Mouse (Mus musculus) liver, embryonic 12.5 days (tissue): ENCODE results near the gene Irf9. TPM values are rescaled to one million over a fixed set of nuclear protein-coding genes. Genes with fewer than 3 reads are reported as not detected.
A peak's percentile ranks its signal among the peaks of the same experiment; 100 is the strongest.

Source experiments
- ATAC-seq: fragments of 200-750 bp; cut with Nextera tagmentation; 2 replicates; pipeline ENCODE4 v1.8.0; 2017; ENCODE audit warnings: moderate number of reproducible peaks, mild to moderate bottlenecking, moderate library complexity
- H3K27ac ChIP-seq: fragments of 300-500 bp; sonication (generic); 2 replicates; pipeline ENCODE4 v1.5.1; 2016; ENCODE audit warnings: mild to moderate bottlenecking
- H3K27me3 ChIP-seq: fragments of 300-500 bp; sonication (generic); replicated peaks from 2 replicates; pipeline ENCODE4 v1.6.1; 2016; ENCODE audit warnings: mild to moderate bottlenecking, moderate library complexity
- H3K36me3 ChIP-seq: fragments of 300-500 bp; sonication (generic); 2 replicates; pipeline ENCODE4 v1.6.1; 2016; ENCODE audit warnings: mild to moderate bottlenecking, moderate library complexity
- H3K4me1 ChIP-seq: fragments of 300-500 bp; sonication (generic); 2 replicates; pipeline ENCODE4 v1.6.1; 2016
- H3K4me2 ChIP-seq: fragments of 300-500 bp; sonication (generic); 2 replicates; pipeline ENCODE4 v1.6.1; 2016; ENCODE audit warnings: mild to moderate bottlenecking, moderate library complexity
- H3K4me3 ChIP-seq: fragments of 300-500 bp; sonication (generic); 2 replicates; pipeline ENCODE4 v1.5.1; 2016; ENCODE audit warnings: mild to moderate bottlenecking, moderate library complexity
- H3K9ac ChIP-seq: fragments of 300-500 bp; sonication (generic); 2 replicates; pipeline ENCODE4 v1.6.1; 2016; ENCODE audit warnings: mild to moderate bottlenecking, moderate library complexity
- H3K9me3 ChIP-seq: fragments of 300-500 bp; sonication (generic); replicated peaks from 2 replicates; pipeline ENCODE4 v1.6.1; 2016; ENCODE audit warnings: mild to moderate bottlenecking, moderate library complexity
- WGBS: fragments of 180-500 bp; shearing (Covaris S2); methylation state at CpG from one replicate; pipeline ENCODE4 v1.1.7; 2016; ENCODE audit not compliant: insufficient replicate concordance; 5-methylcytosine and 5-hydroxymethylcytosine counted together
- polyA plus RNA-seq: library from polyadenylated mRNA; unstranded; fragments of >200 nt; fragmentation: Nextera tagmentation; extraction: Ambion mirVana; gene quantifications from 2 replicates; pipeline ENCODE4 v1.2.1, GENCODE M21; 2016

Irf9 gene
- polyA plus RNA-seq, 1 experiment from 2014 or later, result 15.3 TPM

DNA sequence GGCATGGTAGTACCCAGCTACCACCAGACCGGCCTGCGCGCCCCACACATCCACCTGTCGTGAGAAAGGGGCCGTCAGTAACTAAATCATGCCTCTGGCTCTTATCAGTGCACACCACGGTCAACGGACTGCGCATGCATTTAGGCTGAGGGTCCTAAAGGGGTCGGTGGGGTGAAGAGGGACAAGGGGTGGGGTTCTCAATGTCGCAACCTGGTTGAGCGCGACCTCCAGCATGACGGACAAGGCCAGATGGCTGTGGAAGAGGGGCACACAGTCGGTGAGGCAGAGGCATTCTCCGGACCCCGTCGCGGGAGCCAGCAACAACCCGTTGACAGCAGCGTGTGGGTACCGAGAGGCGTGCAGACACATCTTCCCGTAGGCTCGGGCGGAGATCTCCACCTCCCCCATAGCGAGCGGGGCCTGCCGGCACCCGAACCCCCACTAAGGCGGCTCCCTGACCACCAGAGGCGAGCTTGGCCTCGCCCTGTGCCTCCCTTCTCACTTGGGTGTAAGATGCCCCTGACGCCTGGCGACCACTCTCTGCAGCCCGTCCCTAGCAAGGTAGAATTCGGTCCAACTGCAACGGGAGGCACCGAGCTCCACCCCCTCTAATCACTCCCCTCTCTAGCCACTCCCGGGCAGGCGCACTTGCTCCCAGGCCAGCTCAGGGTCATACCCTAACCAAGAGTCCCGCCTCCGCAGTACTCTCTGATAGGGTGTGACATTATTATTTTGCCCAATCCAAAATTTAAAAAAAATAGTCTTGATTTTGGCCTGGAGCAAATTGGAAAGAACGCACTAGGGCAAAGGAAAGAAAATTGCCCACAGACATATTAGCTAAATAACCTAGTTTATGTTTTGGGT is 18.4 kb upstream of the Irf9 start, which contains the start of gene Emc9:
Gene Emc9, minus strand, starts transcription at position 601 of the 864 bp plus-strand sequence.
- 2% methylated on average over 43 of the region's 43 CpGs for WGBS
- H3K4me2 ChIP-seq, result peak within 1 kb of the TSS; percentile 99
- no peaks in the 10 kb centered on the region for H3K9me3 ChIP-seq
- peak within 1 kb of the TSS; percentile 97 for H3K27ac ChIP-seq
- peaks cover 54% of the 10 kb centered on the region for H3K36me3 ChIP-seq
- peak; percentile 95 for ATAC-seq
- peak within 1 kb of the TSS; percentile 79 for H3K9ac ChIP-seq
- H3K4me3 ChIP-seq, result peak within 1 kb of the TSS; percentile 80
- no peaks in the 10 kb centered on the region for H3K27me3 ChIP-seq
- peaks cover 77% of the 10 kb centered on the region for H3K4me1 ChIP-seq

GRCm38 (mm10) chr14:55585566-55585960 is 17.8 kb upstream of the Irf9 start:
- Histone ChIP-seq H3K4me1 (peaks cover 80% of the 10 kb centered on the region), H3K4me2 (peak overlapping the region; percentile 99), H3K36me3 (peaks cover 48% of the 10 kb centered on the region), H3K27me3 (no peaks in the 10 kb centered on the region), H3K9me3 (no peaks in the 10 kb centered on the region), H3K27ac (peak overlapping the region; percentile 97), H3K9ac (peak overlapping the region; percentile 79), H3K4me3 (peak overlapping the region; percentile 80)
- 17% methylated on average over 6 of the region's 6 CpGs for WGBS
- ATAC-seq, result peak; percentile 68

DNA sequence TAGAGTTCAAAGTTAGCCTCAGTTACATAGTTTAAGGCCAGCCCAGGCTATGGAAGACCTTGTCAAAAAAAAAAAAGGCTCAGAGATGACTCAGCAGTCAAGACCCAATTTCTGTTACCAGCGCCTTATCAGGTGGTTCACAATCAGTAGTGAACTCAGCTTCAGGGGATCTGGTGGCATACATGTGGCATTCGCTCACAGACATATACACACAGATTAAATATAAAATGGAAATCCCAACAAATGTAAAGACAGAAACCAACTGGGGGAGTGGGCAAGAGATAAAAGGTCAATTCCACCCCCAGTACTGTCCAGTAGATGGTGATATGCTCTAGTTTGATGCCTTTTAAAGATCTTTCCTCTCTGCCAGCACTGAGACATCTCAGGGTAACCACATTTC is 17.2 kb upstream of the Irf9 start:
- Histone ChIP-seq H3K4me2 (peak overlapping the region; percentile 99), H3K4me3 (peak overlapping the region; percentile 80), H3K27ac (peak overlapping the region; percentile 97), H3K36me3 (peaks cover 42% of the 10 kb centered on the region), H3K27me3 (no peaks in the 10 kb centered on the region), H3K9ac (peak overlapping the region; percentile 79), H3K9me3 (no peaks in the 10 kb centered on the region), H3K4me1 (peaks cover 80% of the 10 kb centered on the region)
- 18% methylated on average over 2 of the region's 2 CpGs for WGBS
- ATAC-seq, result peak; percentile 54

GRCm38 (mm10) chr14:55589271-55589670 is 14.1 kb upstream of the Irf9 start:
- H3K4me3 ChIP-seq, result no peak overlapping the region
- H3K36me3 ChIP-seq, result peaks cover 35% of the 10 kb centered on the region
- H3K27me3 ChIP-seq, result no peaks in the 10 kb centered on the region
- no peak overlapping the region; the same call in 1 of the 2 replicates for H3K27ac ChIP-seq
- 89% methylated on average over 5 of the region's 5 CpGs for WGBS
- H3K9me3 ChIP-seq, result no peaks in the 10 kb centered on the region
- peaks cover 80% of the 10 kb centered on the region for H3K4me1 ChIP-seq
- H3K9ac ChIP-seq, result no peak overlapping the region
- ATAC-seq, result no peak
- peak overlapping the region; percentile 93; the same call in 1 of the 2 replicates for H3K4me2 ChIP-seq

DNA sequence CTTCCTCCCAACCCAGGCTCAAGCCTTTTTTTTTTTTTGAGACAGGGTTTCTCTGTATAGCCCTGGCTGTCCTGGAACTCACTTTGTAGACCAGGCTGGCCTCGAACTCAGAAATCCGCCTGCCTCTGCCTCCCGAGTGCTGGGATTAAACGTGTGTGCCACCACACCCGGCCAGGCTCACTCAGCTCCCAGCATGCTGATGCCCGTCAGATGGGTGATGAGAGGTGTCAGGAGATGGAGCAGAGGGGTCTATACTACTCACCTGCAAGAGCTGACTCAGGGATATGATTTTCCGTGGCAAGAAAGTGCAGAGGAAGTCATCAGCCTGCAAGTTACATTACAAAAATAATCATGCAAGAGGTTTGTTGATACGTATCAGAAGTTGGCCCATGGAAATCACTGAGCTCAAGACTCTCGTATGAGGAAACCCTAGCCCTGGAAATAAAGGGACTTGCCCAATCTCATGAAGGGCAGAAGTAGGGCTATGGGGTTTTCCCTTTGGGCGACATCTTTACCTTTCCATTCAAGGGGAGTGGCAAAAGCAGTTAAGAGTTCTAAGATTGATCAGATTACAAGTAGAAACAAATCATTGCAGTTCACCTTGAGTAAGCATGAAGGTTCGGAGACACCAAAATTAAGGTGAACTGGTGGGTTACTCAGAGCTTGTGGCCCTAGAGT is 13.5 kb upstream of the Irf9 start:
- H3K9me3 ChIP-seq, result no peaks in the 10 kb centered on the region
- peak overlapping the region; percentile 92 for H3K9ac ChIP-seq
- peaks cover 42% of the 10 kb centered on the region for H3K36me3 ChIP-seq
- whole genome bisulfite sequencing, result 71% methylated on average over 11 of the region's 11 CpGs
- no peaks in the 10 kb centered on the region for H3K27me3 ChIP-seq
- H3K4me1 ChIP-seq, result peaks cover 74% of the 10 kb centered on the region
- peak overlapping the region; percentile 93 for H3K4me2 ChIP-seq
- ATAC-seq, result no peak
- peak overlapping the region; percentile 82 for H3K4me3 ChIP-seq
- H3K27ac ChIP-seq, result peak overlapping the region; percentile 94

- Histone ChIP-seq H3K4me3 (peak within 1 kb of the TSS; percentile 82), H3K27ac (peak within 1 kb of the TSS; percentile 94), H3K4me1 (peaks cover 66% of the 10 kb centered on the region), H3K4me2 (peak within 1 kb of the TSS; percentile 93), H3K9me3 (no peaks in the 10 kb centered on the region), H3K9ac (peak within 1 kb of the TSS; percentile 92), H3K36me3 (peaks cover 51% of the 10 kb centered on the region), H3K27me3 (no peaks in the 10 kb centered on the region)
- WGBS, result under 1% methylated on average over 22 of the region's 22 CpGs
- peak; percentile 86 for ATAC-seq
Observed at GRCm38 (mm10) chr14:55590748-55591330, 12.5 kb upstream of the Irf9 start, which contains the start of gene Psme2. Gene Psme2, minus strand, starts transcription at chr14:55591113.

GRCm38 (mm10) chr14:55591331-55591891 is 12.0 kb upstream of the Irf9 start, which contains the start of gene Rnf31:
Gene Rnf31, plus strand, starts transcription at chr14:55591708.
- peak within 1 kb of the TSS; percentile 94 for H3K27ac ChIP-seq
- H3K9me3 ChIP-seq, result no peaks in the 10 kb centered on the region
- H3K9ac ChIP-seq, result peak within 1 kb of the TSS; percentile 92
- H3K4me1 ChIP-seq, result peaks cover 60% of the 10 kb centered on the region
- ATAC-seq, result peak; percentile 91
- H3K4me3 ChIP-seq, result peak within 1 kb of the TSS; percentile 82
- H3K4me2 ChIP-seq, result peak within 1 kb of the TSS; percentile 93
- WGBS, result under 1% methylated on average over 33 of the region's 33 CpGs
- H3K27me3 ChIP-seq, result no peaks in the 10 kb centered on the region
- peaks cover 57% of the 10 kb centered on the region for H3K36me3 ChIP-seq

GRCm38 (mm10) chr14:55592226-55592625 is 11.1 kb upstream of the Irf9 start:
- Histone ChIP-seq H3K27me3 (no peaks in the 10 kb centered on the region), H3K4me2 (peak overlapping the region; percentile 93), H3K4me1 (peaks cover 52% of the 10 kb centered on the region), H3K36me3 (peaks cover 60% of the 10 kb centered on the region), H3K27ac (peak overlapping the region; percentile 94), H3K4me3 (peak overlapping the region; percentile 82), H3K9ac (peak overlapping the region; percentile 92), H3K9me3 (no peaks in the 10 kb centered on the region)
- WGBS, result 4% methylated on average over 16 of the region's 16 CpGs
- ATAC-seq, result no peak

- 87% methylated on average over 13 of the region's 13 CpGs for WGBS
- Histone ChIP-seq H3K4me3 (no peak overlapping the region), H3K27ac (0 out of 2 replicates have a peak overlapping the region, but pooled peaks have one; percentile 12), H3K9ac (no peak overlapping the region), H3K4me2 (no peak overlapping the region), H3K4me1 (peaks cover 24% of the 10 kb centered on the region), H3K27me3 (no peaks in the 10 kb centered on the region), H3K9me3 (no peaks in the 10 kb centered on the region), H3K36me3 (peaks cover 76% of the 10 kb centered on the region)
- ATAC-seq, result no peak
Observed at GRCm38 (mm10) chr14:55596036-55596690, 7.2 kb upstream of the Irf9 start.

GRCm38 (mm10) chr14:55598521-55599390 is 4.6 kb upstream of the Irf9 start:
- WGBS, result 92% methylated on average over 21 of the region's 21 CpGs
- ATAC-seq, result no peak

More at GRCm38 (mm10) chr14:55598521-55599390, 4.6 kb upstream of the Irf9 start:
- Histone ChIP-seq H3K4me2 (no peak overlapping the region), H3K9ac (no peak overlapping the region), H3K4me1 (peaks cover 21% of the 10 kb centered on the region), H3K9me3 (no peaks in the 10 kb centered on the region), H3K4me3 (no peak overlapping the region), H3K27ac (no peak overlapping the region), H3K36me3 (peaks cover 96% of the 10 kb centered on the region), H3K27me3 (no peaks in the 10 kb centered on the region)
